Mouse (Mus musculus) MN1 (cell line): ENCODE measurements around the gene Hnrnpul1.
"Not testable (repeated sequence)": the region's sequence is repeated elsewhere in the genome, so short reads cannot be mapped to it uniquely, and the experiment has no call there.

Source experiments
- DNase-seq: peaks from one replicate; pipeline ENCODE4 v3.0.0-alpha.2; 2016; ENCODE audit warnings: low spot score

Gene Hnrnpul1

GRCm38 (mm10) chr7:25780021-25780420 lies 25.5 kb upstream of the Hnrnpul1 start:
- no peak for DNase-seq

DNA sequence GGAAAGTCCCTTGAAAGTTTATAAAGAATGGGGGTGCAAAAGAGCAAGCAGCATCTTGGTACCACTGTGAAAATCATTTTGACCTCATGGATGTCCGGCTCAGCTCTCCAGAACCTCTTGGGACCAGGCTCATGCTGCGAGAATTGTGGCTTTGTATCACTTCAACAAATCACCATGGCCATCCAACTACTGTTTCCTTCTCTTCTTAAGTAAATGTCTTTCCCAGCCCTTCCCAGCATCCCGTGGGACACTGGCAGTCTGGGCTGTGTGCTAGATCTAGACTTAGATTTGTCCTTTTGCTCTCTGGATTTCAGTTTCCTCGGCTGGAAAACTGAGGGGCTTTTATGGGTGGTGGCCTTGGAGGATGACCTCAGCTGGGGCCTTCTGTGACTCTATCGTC lies 13.7 kb upstream of the Hnrnpul1 start:
- DNase-seq, result no peak

DNA sequence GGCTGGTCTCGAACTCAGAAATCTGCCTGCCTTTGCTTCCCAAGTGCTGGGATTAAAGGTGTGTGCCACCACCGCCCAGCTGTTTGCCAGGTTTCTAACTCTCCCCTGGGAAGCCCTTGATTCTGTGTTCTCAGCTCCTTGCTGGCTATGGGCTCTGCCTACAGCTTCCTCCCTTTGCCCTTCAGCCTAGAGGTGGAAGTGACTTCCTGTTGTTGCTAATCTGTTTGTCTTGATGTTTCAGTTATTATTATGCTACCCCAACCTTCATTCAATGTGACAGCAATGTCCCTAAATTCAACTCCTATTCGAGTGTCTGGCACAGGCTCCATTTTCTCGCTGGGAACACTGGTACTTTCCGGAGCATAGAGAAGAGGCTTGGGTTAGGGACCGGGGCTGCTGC lies 11.6 kb upstream of the Hnrnpul1 start:
- no peak for DNase-seq

DNA sequence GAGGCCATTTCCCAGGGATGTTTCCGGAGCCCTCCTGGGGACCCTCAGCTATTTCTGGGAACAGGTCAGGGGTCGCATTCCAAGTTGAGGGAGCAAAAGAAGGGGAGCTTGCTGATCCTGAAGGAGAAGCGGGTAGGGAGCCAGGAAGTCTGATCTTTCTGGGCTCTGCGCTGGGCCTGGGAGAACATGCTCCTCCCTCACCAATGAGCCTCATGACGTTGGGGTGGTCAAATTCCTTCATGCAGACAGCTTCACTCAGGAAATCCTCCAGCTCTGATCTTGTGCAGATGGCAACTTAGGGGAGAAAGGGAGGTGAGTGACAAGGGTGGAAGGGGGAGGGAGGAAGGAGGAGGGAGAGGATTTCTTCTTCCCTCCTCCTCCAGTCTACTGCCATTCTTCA lies 9.7 kb upstream of the Hnrnpul1 start:
- no peak for DNase-seq

- DNase-seq, result no peak
These were observed 9.1 kb upstream of the Hnrnpul1 start for GRCm38 (mm10) chr7:25763678-25764077.

GRCm38 (mm10) chr7:25761354-25761753 lies 6.8 kb upstream of the Hnrnpul1 start:
- no peak for DNase-seq

DNA sequence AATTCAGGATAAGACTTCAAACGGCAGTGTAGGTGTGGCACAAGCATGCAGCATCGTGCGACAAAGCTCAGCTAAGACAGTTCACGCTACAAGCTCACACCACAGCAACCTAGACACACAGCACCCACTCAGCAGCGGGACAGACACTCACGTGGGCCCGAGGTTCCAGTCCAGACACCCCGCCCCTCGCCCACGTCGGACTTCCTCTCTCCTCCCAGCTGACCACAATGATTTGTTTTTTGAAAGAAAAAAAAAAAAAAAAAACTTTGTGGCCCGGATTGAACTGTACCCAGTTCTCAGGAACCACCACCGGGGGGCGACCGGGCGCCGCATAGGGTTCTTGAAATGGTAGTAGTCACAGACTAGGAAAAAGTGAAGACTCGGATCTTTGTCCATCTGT lies 1.5 kb upstream of the Hnrnpul1 start:
- peak; percentile 88 for DNase-seq

GRCm38 (mm10) chr7:25755468-25755833 lies 894 bp upstream of the Hnrnpul1 start:
- no peak for DNase-seq

GRCm38 (mm10) chr7:25754439-25754737 lies 169 bp downstream of the Hnrnpul1 start:
- no peak for DNase-seq

DNA sequence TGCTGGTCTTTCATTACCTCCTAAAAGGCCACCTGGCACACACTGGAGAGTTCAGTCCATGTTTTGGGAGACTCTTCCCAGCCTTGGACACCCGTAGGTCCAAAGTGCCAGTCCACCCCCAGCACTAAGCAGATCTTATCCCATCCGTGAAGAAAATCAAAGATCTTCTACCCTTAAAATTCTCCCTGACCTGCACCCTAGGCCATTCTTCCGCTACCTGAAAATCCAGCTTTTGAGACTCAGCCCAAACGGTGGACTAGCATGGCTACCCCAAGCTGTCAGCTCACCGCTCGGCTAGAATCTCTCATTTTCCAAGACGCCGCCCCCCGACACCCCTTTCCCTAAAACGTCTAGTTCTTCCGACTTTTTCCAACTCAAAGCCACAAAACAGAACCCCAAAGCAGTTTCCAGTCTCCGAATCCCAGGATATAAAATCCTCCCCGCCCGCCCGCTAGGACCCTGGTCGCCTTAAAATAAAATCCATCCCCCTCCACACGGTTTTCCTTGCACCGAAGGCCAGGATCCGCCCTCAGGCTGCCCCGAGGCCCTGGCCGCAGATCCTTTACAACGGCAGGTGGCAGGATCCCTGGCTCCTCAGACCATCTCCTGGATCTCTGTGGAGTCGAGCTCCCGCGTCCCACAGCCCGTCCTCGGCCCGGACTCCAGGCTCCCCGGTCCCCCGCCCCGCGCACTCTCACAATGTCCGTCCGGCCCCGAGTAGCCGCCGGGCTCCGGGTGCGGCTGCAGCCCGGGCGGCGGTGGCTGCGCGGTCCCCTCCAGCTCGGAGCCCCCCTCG lies 716 bp downstream of the Hnrnpul1 start:
- DNase-seq, result peak; percentile 55

- no peak for DNase-seq
These were observed 1.5 kb downstream of the Hnrnpul1 start for GRCm38 (mm10) chr7:25753076-25753475.

- DNase-seq, result no peak
These were observed 7.7 kb downstream of the Hnrnpul1 start for GRCm38 (mm10) chr7:25746844-25747243.

DNA sequence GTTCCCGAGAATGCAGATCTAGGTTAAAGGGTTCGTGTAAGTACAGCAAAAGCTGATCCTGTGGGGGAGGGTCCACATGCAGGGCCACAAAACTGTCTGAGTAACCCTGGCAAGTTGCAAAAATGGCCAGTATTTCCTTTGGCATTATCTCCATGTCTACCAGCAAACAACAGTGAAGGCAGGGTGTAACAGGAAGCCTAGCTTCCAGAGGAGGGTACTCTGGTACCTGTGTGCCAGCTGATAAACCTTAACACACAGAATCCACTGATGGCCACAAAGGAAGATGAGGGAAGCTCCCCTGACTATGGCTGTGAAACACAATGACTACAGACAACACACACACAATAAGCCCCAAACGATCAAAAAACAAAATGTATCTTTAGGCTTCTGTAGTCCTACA lies 16.3 kb downstream of the Hnrnpul1 start:
- no peak for DNase-seq

GRCm38 (mm10) chr7:25736920-25737319 lies 17.6 kb downstream of the Hnrnpul1 start:
- no peak for DNase-seq

DNA sequence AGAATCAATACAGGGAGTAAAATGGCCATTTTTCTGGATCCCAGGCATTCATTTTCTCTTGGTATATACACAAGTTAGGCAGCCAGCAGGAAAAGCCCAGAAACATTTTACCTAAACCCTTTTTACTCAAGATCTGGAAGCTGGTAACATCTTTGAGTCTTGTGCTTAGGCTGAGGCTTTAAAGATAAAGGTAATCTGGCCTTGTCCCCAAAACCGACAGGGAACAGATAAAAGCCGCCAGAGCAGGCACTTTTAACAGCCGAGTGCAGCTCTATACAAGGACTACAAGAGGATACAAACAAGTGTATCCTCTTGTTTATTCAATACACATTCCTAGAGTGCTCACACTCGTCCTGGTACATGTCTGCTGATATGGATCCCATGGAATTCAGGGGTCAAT lies 19.6 kb downstream of the Hnrnpul1 start:
- DNase-seq, result no peak

DNA sequence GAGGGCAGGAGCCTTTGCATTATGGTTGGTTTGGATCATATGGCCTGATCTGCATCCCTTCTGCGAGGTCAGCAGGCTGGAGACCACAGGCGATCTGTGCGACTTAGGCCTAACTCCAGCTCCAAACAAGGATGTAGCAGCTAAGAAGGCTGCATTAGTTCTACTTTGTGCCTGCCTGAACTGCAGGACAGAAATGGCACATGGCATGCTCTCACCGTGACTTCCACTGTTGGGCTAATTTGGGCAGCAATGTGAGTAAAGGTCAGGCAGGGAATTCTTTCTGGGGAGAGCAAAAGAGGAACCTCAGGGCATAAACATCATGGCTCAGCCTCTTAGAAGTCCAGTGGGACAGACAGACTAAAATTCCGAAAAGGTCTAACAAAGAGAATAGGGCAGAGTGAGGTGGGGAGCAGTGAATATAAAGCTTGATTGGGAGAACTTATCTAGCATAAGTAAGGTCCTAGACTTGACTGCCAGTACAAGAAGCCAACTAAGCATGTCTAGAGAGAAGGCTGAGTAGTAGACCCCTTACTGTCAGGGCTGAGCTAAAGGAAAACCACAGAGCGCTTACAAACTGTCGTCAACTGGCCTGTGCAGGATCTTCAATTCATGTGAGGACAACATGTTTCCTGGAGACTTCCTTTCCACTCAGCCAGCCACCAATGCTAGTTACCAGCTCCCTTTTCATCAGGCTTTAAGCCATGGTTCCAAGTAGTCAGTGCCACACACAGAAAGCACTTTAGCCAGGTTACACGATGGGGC lies 23.1 kb downstream of the Hnrnpul1 start:
- DNase-seq, result no peak

DNA sequence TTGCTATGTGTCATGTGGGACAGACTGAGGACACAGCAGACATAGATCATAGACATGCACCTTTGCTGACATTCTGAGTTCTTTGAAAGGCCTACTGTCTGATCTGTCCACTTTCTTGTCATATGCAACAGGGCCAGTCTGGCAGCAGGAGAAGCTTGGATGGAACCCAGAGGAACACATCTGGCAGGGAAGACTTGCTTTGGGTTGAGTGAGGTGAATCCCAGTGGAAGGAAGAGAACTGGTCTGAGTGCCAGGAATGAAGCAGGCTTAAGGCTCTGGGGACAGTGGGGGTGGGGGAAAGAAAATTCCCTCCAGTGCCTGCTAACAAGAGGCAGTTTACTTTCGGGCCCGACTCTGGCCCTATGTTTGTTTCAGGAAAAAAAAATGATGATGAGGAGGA lies 24.7 kb downstream of the Hnrnpul1 start:
- DNase-seq, result peak; percentile 57

- DNase-seq, result peak; percentile 77
These were observed 25.2 kb downstream of the Hnrnpul1 start for GRCm38 (mm10) chr7:25729396-25729795.

- DNase-seq, result no peak
These were observed 26.8 kb downstream of the Hnrnpul1 start for GRCm38 (mm10) chr7:25727800-25728199.

- no peak for DNase-seq
These were observed 28.7 kb downstream of the Hnrnpul1 start for GRCm38 (mm10) chr7:25725886-25726285.

DNA sequence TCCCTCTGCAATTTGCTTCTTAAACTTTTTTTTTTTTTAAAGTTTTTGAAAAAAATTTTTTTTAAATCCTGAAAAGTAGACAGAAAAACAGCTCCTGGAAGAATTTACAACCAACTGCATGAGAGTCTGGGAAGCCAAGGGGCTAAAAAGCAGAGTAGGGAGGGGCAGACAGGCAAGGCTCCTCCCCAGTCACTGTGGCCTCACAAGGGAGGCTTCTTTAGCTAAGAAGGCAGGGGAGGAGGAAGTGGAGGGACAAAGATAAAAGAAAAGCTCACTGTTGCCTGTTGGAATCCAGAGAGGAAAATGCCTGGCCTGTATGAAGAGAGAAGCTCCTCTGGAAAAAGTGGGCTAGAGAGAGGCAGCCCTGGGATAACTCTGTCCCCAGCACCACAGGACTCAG lies 32.8 kb downstream of the Hnrnpul1 start:
- not testable (repeated sequence) for DNase-seq

GRCm38 (mm10) chr7:25720760-25721159 lies 33.8 kb downstream of the Hnrnpul1 start:
- no peak for DNase-seq

DNA sequence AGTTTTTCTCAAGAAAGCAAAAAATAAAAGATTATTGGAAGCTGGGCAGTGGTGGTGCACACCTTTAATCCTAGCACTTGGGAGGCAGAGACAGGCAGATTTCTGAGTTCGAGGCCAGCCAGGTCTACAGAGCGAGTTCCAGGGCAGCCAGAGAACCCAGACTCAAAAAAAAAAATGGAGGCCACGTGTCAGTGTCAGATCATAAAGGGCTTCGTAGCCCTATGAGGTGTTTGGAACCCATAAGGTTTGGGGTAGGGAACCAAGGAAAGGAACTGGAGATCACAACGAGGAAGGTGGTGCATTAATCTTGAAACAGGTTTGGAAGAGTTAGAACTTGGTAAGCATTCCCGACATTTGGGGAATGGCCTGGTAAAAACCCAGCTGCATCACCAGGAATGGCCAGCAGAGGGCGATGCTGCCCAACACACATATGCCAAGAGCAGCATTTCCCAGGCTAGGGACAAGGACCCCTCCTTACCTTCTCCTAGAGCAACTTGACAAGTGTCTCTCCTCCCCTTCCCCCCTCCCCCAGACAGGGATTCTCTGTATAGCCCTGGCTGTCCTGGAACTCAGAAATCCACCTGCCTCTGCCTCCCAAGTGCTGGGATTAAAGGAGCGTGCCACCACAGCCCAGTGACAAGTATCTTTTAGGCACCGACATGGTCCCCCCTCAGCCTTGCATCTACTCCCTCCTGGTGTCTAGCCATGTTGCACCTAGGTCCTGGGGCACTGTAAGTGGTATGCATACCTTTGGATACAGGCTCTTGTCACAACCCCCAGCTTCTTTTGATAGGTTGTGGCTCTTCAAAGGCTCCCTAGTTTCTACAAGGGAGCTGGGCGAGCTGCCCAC lies 34.6 kb downstream of the Hnrnpul1 start:
- DNase-seq, result peak; percentile 74
